Mouse (Mus musculus) ES-E14 (cell line): Measurements from ENCODE around the gene Platr17. TPM values are rescaled to one million over a fixed set of nuclear protein-coding genes. Genes with fewer than 3 reads are reported as not detected.
A peak's percentile ranks its signal among the peaks of the same experiment; 100 is the strongest.

Experiments used
- DNase-seq: peaks from one replicate; pipeline ENCODE4 v3.0.0-alpha.2; 2013; ENCODE audit warnings: low read depth, low spot score
- H3K27ac ChIP-seq: 2 replicates; pipeline ENCODE4 v1.5.1; 2012; ENCODE audit warnings: low read depth, mild to moderate bottlenecking, low read length, moderate library complexity, mixed read lengths; ENCODE audit not compliant: poor library complexity, insufficient read depth, severe bottlenecking
- H3K36me3 ChIP-seq: 2 replicates; pipeline ENCODE4 v1.6.1; 2012; ENCODE audit warnings: mild to moderate bottlenecking, low read length, moderate library complexity, mixed read lengths; ENCODE audit not compliant: control insufficient read depth, poor library complexity, insufficient read depth, severe bottlenecking
- H3K4me1 ChIP-seq, 2 experiments: fragments of 150-350 bp in 1 of 2; sonication (generic) in 1 of 2; 2 replicates each; pipeline ENCODE4 v1.6.1; 2012; ENCODE audit warnings: low read length in 2 of 2, mild to moderate bottlenecking in 1 of 2, mixed read lengths in 1 of 2; ENCODE audit not compliant: control insufficient read depth in 2 of 2, insufficient read depth in 2 of 2, poor library complexity in 1 of 2
- H3K4me3 ChIP-seq, 2 experiments: fragments of 150-350 bp in 1 of 2; sonication (generic) in 1 of 2; 2 replicates each; pipeline ENCODE4 v1.5.1; 2012; ENCODE audit warnings: low read length in 2 of 2, low read depth in 1 of 2, mild to moderate bottlenecking in 1 of 2, mixed read lengths in 1 of 2; ENCODE audit not compliant: insufficient read depth in 1 of 2, poor library complexity in 1 of 2, severe bottlenecking in 1 of 2
- H3K9ac ChIP-seq: 2 replicates; pipeline ENCODE4 v1.6.1; 2012; ENCODE audit warnings: low read depth, mild to moderate bottlenecking, low read length, mixed read lengths; ENCODE audit not compliant: poor library complexity, insufficient read depth, severe bottlenecking
- H3K9me3 ChIP-seq: fragments of 150-350 bp; sonication (generic); 2 replicates; pipeline ENCODE4 v1.6.1; 2012; ENCODE audit warnings: low read depth, mild to moderate bottlenecking, low read length; ENCODE audit not compliant: control insufficient read depth, insufficient read depth
- CHD2 ChIP-seq: IDR thresholded peaks from 2 replicates; pipeline ENCODE4 v1.6.1; 2014; ENCODE audit warnings: mild to moderate bottlenecking, low read depth, low read length, inconsistent platforms
- HCFC1 ChIP-seq: IDR thresholded peaks from 2 replicates; pipeline ENCODE4 v1.6.1; 2012; ENCODE audit warnings: low read length, inconsistent platforms, borderline replicate concordance; ENCODE audit not compliant: insufficient read depth
- MAFK ChIP-seq: IDR thresholded peaks from 2 replicates; pipeline ENCODE4 v1.6.1; 2014; ENCODE audit warnings: mild to moderate bottlenecking, low read depth, low read length, inconsistent platforms; ENCODE audit not compliant: insufficient read depth
- ZC3H11A ChIP-seq: IDR thresholded peaks from 2 replicates; pipeline ENCODE4 v1.6.1; 2012; ENCODE audit warnings: low read depth, mild to moderate bottlenecking, inconsistent platforms, low read length, borderline replicate concordance
- ZNF384 ChIP-seq: IDR thresholded peaks from 2 replicates; pipeline ENCODE4 v1.6.1; 2012; ENCODE audit warnings: low read depth, low read length, inconsistent platforms
- in situ Hi-C, 2 experiments: fragments of 600-800 bp; cut with MboI; formaldehyde crosslinking; loops; one replicate each; pipeline ENCODE4 v1.15.1; 2025; ENCODE audit warnings: low sequenced_read_pairs in 2 of 2, inconsistent platforms in 1 of 2; ENCODE audit not compliant: unreplicated experiment in 2 of 2
- total RNA-seq: library from RNA; depleted of rRNA; stranded (reverse); fragments of 300-350 nt; gene quantifications from 2 replicates; pipeline ENCODE4 v1.2.3, GENCODE M21; 2012

The Platr17 gene
- total RNA-seq, 1 experiment = 46.0 TPM

DNA sequence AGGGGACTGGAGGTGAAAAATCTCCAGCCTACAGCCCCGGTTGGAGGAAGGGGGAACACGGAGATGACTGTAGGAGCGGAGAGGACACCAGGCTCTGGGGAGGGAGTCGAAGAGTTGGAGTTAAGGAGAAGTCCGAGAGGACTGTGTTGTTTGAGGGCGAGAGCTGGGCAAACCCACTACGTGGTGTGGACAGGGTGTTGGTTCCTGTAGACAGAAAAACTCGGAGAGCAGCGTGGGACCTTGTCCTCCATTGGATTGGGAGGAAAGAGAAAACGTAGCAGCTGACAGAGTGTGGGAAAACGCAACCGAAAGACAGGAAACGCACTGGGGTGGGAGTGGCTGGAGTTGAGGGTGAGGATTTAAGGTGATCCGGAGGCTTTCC lies 4.9 kb downstream of the Platr17 start:
- no peak for DNase-seq
- Histone ChIP-seq H3K9ac (peak overlapping the region; percentile 92), H3K4me3 (peak overlapping the region; percentile 84 to 87), H3K36me3 (peaks cover 36% of the 10 kb centered on the region), H3K4me1 (peaks cover 0 to 8% of the 10 kb centered on the region in 2 experiments; a peak in 2 of 4 replicates), H3K27ac (peak overlapping the region; percentile 76), H3K9me3 (no peaks in the 10 kb centered on the region)
- TF ChIP-seq HCFC1 = no peak
- TF ChIP-seq CHD2 = no peak
- no peak for TF ChIP-seq ZNF384
- no peak for TF ChIP-seq ZC3H11A
- TF ChIP-seq MAFK = no peak
- in situ Hi-C loops = no loop called here

DNA sequence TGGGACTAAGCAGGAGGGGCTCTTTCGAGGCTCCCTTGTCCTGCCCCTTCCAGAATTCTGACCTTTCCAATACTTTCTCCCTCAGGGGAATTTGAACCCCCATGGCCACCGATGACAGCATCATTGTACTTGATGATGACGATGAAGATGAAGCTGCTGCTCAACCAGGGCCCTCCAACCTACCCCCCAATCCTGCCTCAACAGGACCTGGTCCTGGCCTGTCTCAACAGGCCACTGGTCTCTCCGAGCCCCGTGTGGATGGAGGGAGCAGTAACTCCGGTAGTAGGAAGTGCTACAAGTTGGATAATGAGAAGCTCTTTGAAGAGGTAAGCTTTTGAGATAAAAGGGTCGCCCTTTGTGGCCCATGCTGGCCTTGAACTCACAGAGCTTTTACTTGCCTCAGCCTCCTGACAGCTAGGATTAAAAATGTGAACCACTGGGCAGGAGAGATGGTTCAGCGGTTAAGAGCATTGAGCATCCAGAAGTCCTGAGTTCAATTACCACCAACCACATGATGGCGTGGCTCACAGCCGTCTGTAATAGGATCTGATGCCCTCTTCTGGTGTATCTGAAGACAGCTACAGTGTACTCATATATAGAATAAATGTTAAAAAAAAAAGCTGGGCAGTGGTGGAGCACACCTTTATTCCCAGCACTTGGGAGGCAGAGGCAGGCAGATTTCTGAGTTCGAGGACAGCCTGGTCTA lies 5.6 kb downstream of the Platr17 start:
- Histone ChIP-seq H3K36me3 (peaks cover 40% of the 10 kb centered on the region), H3K9me3 (no peaks in the 10 kb centered on the region), H3K4me1 (peaks cover 0 to 8% of the 10 kb centered on the region in 2 experiments; a peak in 2 of 4 replicates), H3K9ac (peak overlapping the region; percentile 92; the same call in 1 of the 2 replicates), H3K4me3 (peak overlapping the region; percentile 84 to 87), H3K27ac (no peak overlapping the region; the same call in 1 of the 2 replicates)
- in situ Hi-C loops = no loop called here
- no peak for DNase-seq
- no peak for TF ChIP-seq HCFC1
- TF ChIP-seq ZC3H11A = no peak
- no peak for TF ChIP-seq ZNF384
- no peak for TF ChIP-seq CHD2
- no peak for TF ChIP-seq MAFK

GRCm38 (mm10) chr17:33911052-33911812 lies 6.3 kb downstream of the Platr17 start:
- no peaks in the 10 kb centered on the region for H3K9me3 ChIP-seq
- no peak for DNase-seq
- TF ChIP-seq HCFC1 = no peak
- no peak for TF ChIP-seq MAFK
- TF ChIP-seq ZNF384 = no peak
- peak overlapping the region; percentile 3 to 39 for H3K4me3 ChIP-seq
- in situ Hi-C loops = no loop called here
- H3K9ac ChIP-seq = peak overlapping the region; percentile 39; the same call in 1 of the 2 replicates
- H3K4me1 ChIP-seq = peaks cover 0 to 8% of the 10 kb centered on the region in 2 experiments; a peak in 2 of 4 replicates
- peaks cover 40% of the 10 kb centered on the region for H3K36me3 ChIP-seq
- H3K27ac ChIP-seq = no peak overlapping the region

DNA sequence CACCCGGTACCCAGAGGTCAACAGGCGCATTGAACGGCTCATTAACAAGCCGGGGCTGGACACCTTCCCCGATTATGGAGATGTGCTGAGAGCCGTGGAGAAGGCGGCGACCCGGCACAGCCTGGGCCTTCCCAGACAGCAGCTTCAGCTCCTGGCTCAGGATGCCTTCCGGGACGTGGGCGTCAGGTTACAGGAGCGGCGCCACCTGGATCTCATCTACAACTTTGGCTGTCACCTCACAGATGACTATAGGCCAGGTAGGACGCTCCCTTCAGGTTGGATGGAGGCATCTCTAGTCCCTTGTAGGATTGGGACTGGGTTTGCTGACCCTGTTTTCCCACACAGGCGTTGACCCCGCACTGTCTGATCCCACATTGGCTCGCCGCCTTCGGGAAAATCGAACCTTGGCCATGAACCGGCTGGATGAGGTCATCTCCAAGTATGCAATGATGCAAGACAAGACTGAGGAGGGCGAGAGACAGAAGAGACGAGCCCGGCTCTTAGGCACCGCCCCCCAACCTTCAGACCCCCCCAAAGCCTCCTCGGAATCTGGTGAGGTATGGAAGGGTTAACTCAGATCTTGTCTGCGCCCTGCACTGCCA lies 7.0 kb downstream of the Platr17 start:
- H3K36me3 ChIP-seq = peaks cover 41% of the 10 kb centered on the region
- in situ Hi-C loops = no loop called here
- no peak overlapping the region for H3K27ac ChIP-seq
- peaks cover 3 to 5% of the 10 kb centered on the region in 2 experiments; a peak in 1 of 4 replicates for H3K4me1 ChIP-seq
- no peak for TF ChIP-seq HCFC1
- TF ChIP-seq ZNF384 = no peak
- TF ChIP-seq CHD2 = no peak
- DNase-seq = no peak
- H3K4me3 ChIP-seq = peak overlapping the region; percentile 3 to 39
- no peaks in the 10 kb centered on the region for H3K9me3 ChIP-seq
- H3K9ac ChIP-seq = peak overlapping the region; percentile 29; the same call in 1 of the 2 replicates
